Mouse (Mus musculus): Measurements from ENCODE around the gene Arf1.

DNA sequence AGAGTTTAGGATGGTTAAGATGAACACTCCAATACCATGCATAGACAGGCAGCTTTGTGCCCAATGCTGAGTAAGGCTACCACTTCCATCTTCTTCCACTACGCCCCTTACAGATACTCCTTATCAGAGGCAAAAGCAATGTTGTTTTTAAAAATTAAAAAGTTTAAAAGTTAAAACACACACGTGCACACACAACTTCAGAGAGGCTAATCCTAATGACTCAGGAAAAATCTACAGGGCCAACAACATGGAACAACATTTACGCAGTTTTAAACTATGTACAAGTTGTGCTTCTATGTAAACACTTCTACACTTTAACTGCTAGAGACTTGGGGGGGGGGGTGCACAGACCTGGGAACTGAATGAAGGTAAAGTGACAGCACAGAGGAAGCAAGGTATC lies 4.0 kb downstream of the Arf1 start:
- TF ChIP-seq CTCF (IDR thresholded peaks at IDR 0.05; ENCODE audit: low read depth): no peak
- TF ChIP-seq EP300 (IDR thresholded peaks at IDR 0.05; ENCODE audit: low read depth): no peak
